Mouse (Mus musculus) kidney, postnatal 14 days (tissue): ENCODE data around the gene Synrg.

Experiments
- DNase-seq: peaks from one replicate; pipeline ENCODE4 v3.0.0; 2022; ENCODE audit warnings: mixed read lengths

The Synrg gene

DNA sequence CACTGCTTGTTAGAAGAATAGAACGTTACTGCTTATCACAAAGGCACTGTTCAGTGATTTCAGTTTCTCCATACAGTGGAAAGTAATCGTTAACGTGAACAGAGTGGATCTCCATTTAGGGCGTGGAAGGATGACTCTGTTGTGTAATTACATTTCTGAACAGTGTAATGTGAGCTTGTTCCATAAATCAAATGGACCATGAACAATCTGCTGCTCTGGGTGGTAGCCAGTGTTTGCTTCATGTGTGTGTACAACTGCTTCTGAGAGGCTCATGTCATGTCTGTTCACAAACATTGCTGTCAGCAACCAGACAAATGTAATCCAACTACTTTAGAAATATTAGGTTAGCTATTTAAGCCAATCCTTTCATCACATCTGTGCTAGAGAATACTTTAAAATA, 27.5 kb downstream of the Synrg start:
- no peak for DNase-seq

DNA sequence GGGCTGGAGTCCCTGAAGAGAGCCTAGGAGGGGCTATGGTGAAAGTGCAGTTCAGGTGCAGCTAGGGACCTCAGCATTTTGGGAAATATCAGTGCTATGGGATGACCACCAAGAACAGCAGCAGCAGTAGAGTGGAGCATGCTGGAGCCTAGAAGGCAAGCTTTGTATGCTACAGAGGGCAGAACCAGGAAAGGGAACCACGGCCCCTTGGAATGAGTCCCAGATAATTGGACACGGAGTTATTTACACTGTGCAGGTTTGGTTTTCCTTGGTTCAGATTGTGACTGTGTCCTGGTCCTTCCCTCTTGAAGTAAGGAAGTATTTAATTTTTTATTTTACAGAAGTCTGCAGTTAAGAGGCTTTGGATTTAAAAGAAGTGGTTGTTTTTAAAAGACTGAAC, 29.2 kb downstream of the Synrg start:
- DNase-seq: peak; percentile 41

DNA sequence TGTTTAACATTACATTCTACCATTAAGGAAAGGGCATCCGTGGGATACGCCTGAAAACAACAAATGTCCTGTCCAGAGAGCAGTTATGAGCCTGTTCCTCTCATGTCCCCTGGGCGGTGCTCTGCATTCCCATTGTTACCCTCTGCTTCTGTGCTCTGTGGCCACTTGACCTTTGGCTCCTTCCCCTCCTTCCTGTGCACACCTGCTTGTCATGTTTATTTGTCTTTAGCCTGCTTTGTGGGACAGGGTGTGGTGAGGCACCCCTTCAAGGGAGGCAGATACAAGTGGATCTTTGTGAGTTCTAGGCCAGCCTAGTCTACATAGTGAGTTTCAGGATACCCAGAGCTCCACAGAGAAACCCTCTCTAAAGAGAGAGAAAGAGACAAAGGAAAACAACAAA, 30.3 kb downstream of the Synrg start:
- no peak for DNase-seq

DNA sequence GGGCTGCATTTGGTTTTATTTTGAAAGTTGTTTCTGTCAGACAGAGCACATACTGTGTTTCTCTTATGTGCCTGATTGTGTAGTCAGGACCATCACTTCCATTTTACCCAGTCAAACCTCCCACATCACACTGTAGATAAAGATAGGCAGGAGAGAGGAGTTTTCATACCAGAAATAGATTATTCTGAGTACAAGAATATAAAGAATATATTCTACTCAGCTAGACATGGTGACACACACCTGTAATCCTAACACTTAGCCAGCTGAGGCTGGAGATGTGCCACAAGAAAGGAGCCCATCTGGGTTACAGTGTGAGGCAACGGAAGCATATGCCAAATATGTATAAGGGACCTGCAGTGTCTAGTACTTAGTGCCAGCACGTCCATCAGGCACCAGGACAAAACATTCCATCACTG, 31.3 kb downstream of the Synrg start:
- no peak for DNase-seq

DNA sequence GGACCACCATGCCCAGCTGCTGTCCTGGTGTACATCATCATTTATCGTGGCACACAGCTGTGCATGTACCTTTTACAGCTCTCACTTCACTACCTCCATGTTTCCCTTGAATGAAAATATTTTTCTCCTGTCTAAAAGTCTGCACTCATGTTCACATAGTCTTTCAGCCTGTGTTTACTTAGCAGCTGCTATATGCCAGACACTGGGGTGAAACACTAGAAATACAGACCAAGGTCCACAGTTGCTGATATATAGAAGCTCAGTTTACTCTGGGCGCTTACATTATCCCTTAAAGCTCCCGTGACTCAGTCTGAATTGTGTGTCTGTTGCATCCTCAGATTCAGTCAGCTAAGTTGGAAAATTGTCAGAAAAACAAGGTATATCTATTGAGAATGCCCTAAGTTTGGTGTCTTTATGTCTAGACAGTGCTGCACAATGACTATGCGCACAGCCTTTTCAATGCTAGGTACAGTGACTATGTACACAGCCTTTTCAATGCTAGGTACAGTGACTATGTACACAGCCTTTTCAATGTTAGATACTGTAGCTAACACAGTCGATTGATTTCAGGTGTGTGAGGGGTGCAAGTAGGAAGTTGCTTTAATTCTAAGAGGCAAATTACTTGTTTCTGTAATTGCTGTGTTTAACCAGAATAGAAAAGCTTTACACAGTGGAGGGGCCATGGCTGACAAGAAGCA, 33.1 kb downstream of the Synrg start:
- no peak for DNase-seq

DNA sequence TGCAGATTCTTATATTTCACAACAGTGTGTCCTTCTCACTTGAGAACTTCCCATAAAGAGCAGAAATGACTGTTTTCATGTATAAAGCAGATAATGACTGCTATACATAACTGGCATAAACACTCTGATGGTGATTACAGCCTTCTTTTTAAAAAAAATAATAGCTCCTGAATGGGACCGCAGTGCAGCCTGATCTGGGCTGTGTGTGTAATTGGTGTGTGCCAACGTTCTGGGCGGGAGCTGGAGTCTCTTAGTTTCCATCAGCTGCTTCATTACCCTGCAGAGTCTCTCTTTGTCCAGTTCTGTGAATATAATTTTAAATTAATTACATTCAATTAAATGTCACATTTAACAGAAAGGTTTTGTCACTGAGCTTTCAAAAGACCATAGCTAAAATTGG, 34.8 kb downstream of the Synrg start:
- no peak for DNase-seq

DNA sequence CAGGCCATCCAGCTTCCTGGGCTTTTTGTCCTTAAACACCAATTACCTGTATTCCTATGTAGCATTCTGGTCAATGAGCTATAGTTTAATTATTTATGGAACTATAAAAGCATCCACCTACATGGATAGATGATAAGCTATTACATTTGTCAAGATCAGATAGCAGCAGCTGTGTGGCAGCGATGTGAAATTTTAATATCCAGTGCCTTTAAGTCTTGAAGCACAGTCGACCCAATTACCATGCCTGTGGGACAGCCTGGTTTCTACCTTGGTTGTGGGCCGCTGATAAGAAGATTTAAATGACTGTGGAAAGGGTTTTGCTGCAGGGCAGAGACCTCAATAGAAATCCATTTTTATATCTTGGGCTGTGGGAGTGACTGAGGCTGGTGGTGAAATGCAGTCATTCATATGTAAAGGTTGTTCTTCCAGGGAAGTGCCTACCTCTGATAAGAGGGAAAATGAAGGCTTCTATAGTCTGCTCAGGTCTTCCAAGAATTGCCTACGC, 35.2 kb downstream of the Synrg start:
- no peak for DNase-seq

DNA sequence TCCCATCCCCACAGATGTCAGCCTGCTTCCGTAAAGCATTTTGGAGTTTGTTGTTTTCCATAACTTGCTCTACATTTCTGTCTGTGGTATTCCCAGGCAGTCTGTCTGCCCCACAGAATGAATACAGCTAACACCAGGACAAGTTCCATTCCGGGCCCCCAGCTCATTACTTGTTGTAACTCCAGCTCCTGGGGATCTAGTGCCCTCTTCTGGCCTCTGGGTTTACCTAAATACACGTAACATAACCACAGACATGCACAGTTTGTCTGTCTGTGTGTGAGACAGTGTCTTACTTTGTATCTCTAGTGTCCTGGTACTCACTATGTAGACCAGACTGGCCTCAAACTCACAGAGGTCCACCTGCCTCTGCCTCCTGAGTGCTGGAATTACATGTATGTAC, 37.0 kb downstream of the Synrg start:
- DNase-seq: no peak

DNA sequence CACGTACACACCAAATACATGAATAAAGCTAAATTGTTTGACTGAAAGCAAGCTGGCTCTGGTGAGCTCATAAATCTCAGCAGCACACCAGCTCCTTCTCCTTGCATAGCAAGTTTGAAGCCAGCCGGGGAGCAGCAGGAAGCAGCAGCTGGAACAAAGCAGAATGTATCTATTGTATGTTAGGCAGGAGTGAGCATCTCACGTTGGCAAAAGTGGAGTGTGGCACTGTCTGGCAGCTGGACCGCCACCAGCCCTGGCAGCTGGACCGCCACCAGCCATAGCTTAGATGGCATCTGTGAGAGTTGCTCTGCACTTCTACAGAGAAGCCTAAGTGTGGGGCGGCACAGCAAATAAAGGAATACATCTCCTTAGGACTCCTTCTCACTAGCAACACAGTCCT, 39.8 kb downstream of the Synrg start:
- no peak for DNase-seq

DNA sequence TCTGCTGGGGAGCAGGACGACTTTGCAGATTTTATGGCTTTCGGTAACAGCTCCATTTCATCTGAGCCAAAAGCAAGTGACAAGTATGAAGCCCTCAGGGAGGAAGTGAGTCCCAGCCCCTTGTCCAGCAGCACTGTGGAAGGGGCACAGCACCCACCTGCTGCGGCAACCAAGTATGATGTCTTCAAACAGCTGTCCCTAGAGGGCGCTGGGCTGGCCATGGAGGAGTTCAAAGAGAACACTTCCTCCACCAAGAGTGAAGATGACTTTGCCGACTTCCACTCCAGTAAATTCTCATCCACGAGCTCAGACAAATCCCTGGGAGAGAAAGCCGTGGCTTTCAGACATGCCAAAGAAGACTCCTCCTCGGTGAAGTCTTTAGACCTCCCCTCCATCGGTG, 44.8 kb downstream of the Synrg start:
- DNase-seq: no peak

DNA sequence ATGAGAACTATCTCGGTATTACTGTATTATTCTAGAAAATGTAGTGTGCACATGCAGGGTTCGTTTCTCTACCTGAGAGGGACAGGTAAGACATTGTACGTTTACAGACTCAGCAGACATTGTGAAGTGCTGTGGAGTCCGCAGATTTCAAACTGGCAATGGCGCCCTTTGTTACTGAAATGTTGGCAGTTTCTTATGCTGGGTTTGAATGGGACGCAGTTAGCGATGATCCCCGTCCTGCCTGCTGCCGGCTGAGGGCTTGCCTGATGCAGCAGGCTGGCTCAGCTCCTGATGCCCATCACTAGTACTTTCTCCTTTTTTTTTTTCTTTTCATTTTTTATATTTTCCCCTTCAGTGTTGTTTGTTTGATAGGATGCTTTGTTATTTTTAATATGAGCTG, 46.2 kb downstream of the Synrg start:
- no peak for DNase-seq

DNA sequence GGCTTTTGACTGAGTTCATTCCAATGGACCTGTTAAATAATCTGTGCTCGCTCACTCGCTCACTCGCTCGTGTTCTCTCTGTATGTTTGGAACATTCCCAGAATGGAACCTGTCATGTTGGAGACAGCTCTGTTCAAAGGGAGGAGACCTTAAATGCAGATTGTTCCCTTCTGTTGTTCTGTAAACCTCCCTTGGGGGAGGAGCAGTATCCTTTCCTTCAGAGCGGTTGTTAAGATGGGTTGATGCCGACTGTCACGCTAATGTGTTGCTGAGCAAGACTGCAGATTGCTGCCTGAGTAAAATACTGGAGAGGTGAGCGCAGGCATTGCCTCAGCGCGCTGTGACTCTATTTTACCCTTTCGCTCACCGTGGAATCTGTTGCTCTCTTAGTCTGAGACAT, 46.8 kb downstream of the Synrg start:
- DNase-seq: no peak

DNA sequence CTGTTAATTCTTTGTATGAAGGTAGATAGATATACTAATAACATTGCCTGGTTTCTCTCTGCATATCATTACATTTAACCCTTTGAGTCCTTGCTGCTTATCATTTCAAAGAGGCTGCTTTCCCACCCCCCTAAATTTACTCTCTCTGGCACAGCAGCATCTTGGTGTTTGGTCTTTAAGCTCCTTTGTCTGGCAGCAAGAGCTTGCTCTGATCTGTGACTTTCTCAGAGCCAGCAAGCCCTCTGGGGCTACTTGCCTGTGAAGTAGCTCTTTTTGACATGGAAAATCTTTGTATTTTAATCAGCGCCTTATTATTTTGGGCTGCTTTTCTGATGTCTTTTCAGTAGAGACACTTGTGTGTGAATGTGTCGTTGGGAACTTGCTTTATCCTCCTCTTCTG, 47.3 kb downstream of the Synrg start:
- no peak for DNase-seq

DNA sequence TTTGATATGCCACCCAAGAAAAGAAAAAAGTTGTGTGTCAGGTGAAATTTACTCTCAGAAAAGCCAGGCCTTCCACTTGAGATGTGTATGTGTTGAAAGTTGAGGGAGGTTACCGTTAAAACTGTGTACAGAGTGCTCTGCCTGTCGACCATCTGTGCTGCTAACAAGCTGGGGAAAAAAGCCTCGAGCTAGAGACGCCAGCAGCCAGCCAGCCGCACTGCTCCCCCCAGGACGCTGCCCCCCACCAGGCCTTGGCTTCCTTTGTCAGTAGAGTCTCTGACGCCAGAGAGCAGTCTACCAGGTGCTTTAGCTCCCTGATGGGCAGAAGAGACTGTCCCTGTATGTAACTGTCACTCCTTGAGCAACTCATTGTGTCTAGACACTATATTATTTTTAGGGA, 48.9 kb downstream of the Synrg start:
- no peak for DNase-seq

DNA sequence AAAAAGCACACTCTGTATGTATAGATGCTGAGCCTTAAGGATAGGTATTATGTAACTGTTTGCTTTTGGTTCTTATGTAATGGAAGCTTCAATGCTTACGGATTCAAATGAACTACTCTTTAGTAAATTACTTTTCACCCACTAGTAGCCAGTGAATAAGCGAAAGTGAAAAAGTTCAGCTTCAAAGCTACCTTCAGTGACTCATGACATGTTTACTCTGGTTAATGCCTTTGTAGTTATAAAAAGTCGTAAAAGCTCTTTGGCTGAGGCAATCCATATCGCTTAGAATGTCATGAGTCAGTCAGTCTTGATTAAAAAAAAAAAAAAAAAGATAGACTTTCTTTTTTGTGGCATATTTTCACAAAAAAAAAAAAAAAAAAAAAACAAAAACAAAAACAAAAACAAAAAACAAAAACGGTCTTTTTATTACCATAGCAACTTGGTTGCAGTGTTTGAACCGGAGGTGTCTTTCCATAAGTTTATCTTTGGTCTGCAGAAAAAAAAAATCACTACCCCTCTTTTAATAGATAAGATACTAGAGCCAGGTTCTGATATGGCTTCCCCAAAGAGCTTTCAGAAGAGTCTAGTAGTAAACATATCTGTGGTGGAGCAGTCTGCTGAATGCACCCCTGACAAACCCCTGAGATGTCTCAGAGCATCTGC, 52.0 kb downstream of the Synrg start:
- no peak for DNase-seq

DNA sequence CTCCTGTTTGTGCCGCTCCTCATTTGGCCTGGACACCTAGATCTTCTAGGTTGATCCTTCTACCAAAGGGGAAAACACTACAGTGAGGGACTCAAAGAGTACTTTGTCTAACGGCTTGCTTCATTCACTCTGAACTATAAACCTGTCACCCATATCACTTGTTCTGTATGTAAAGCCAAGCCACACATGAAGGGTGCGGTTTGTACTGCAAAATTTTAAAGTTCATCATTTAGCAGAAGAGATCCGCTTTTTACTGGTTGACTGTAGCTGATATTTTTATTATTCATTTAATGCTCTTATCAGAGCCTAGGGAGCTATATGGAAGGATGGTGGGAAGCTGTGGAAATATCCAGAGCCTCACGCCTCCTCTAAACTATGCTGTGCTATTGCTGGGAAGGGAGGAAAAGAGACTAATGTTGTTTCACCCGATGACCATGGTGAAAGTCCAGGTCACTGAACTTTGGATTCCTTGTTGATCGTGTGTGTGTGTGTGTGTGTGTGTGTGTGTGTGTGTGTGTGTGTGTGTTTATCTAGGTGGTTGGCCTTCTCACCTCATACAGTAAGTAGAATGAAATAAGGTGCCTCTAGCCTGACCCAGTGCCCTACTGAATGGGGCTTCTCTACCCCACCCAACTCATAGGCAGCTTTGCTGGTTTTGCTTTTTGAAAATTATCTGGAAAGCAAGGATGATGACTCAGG, 52.7 kb downstream of the Synrg start:
- DNase-seq: peak; percentile 25

DNA sequence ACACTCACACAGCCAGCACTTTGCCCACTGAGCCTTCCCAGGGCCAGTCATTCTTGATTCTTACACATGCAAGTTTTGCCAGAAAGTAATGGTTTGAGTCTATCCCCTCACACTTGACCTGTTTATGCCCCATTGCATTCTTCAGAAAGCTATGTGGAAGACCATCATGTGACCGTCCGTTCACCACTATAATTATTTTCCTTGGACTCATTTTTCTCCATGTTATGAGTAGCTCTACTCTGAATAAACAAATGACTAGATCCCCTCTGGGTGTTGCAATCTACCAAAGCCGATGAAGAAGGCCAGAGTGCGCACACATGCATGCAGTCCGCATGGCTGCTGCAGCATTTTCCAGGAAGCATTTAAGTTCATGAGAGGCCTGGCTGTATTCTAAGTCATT, 63.0 kb downstream of the Synrg start:
- DNase-seq: no peak

DNA sequence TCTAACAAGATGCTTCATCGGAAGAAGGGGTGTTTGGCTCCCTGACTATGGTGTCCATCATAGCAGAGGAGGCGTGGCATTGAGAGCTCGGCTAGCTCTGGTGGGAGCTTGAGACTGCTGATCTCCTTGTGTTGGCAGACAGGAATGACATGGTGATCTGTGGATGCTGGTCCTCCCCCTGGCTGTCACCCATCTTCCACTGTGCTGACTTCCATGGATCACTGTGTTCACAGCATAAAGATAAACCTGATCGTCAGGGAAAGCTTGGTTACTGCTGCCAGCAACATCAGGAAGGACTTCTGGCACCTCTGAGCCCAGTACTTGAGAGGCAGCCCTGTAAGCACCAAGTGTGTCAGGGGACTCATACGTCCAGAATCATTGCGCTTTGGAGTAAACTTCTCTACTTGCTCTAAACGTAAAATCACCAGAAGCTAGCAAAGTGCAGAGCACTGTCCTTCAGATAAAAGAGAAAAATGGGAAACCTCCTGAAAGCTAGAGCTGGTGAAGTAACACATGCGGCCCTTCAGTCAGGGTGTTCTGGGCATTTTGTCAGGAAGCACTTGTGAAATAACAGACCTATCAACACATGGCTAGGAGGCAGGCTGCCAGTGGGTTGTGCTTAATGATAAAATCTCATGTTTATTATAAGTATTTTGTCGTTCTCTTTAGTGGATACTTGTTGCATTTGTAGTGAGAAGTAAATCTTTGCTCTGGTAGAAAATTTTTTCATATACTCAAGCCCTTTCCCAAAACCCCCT, 64.2 kb downstream of the Synrg start:
- peak; percentile 12 for DNase-seq

DNA sequence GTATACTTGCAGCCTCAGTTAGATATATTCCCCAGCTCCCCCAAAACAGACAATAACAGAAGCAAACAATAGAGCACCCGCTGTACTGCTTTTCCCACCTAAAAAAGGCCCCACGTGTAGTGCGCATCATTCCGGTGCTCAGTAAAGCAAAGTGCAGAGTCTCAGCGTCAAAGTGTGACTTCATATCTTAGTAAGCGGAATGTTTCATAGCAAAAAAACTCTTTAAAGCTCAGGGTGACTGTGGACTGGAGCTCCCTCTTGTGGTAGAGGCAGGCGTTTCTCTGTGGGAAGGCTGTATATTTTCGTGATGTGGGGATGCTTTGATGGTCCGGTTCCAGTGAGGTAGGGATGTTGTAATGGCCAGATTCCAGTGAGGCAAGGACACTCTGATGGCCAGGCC, 67.7 kb downstream of the Synrg start:
- DNase-seq: peak; percentile 38

DNA sequence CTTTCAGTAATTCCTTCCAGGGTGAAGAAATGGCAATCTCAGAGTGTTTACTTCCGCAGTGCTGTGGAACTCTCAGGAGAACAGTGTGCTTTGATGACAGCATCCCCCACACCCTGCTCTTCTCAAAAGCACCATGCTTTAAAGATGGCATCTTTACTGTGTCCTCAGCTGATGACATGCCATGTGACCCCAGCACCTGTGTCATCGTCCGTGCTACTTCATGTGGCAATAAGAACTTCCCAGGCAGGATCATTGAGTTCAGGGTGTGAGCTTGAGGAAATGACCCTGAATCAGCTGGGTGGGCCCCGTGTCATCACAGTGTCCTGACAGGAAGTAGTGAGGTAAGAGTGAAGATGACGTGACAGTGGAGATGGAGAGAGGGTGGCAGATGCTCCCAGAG, 68.3 kb downstream of the Synrg start:
- DNase-seq: no peak

DNA sequence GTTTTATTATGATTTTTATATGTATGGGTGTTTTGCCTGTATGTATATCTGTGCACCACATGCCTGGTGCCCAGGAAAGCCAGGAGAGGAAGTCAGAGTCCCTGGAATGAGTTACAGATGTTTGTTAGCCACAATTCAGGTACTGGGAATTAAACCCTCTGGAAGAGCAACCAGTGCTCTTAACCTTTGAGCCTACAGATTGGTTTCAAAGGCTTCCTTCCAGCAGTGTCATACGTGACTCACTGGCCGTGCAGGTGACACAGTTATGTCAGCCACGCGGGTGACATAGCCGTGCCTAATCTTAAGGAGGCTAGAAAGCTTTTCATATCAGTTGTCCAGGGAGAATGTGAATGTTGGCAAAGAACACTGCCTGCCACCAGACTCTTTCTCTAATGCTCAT, 69.4 kb downstream of the Synrg start:
- DNase-seq: no peak

DNA sequence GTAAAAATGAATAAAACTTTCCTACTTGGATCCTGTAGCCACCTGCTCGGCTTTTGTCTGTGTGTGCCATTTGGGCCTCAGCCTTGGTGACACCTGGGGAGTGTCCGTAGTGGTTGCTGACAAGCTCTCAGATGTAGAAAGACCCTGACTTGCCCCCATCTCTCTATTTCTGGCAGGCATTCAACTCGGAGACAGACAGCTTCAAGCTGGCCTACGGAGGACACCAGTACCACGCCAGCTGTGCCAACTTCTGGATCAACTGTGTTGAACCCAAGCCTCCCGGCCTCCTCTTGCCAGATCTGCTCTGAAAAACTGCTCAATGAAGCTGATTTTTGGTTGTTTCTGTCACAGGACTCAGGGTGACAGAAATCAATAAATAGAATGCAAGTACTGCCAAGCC, 76.4 kb downstream of the Synrg start:
- no peak for DNase-seq
